ENCODE assay signal across 19 mouse cellular contexts in genomic region chr16:85155836-85156235, GRCm38 (mm10). TPM values are rescaled to one million over a fixed set of nuclear protein-coding genes. Genes with fewer than 3 reads are reported as not detected.
DNase-seq lines count a peak whose midpoint lies in the region; ATAC-seq and TF ChIP-seq lines count a peak whose summit lies in the region.
"Had no signal": no experiment of that assay in that cellular context is flagged by ENCODE, and none has a peak within 500 bp of the region (broad histone marks: within the 10 kb centered on the region; RNA-seq: fewer than 3 reads in every experiment).

No protein-coding gene starts in this region.

- H3K9me3 ChIP-seq in forebrain, postnatal 0 days (ENCODE audit: low read length), result no peaks in the 10 kb centered on the region
- H3K9me3 ChIP-seq in forebrain, embryonic 13.5 days (replicated peaks), result no peaks in the 10 kb centered on the region
- no peaks in the 10 kb centered on the region for H3K9me3 ChIP-seq in limb, embryonic 15.5 days
- H3K9me3 ChIP-seq: hindbrain, embryonic 13.5 days; midbrain, embryonic 13.5 days had no signal

- ATAC-seq in forebrain, postnatal 0 days, result 0 out of 2 replicates have a peak, but pooled peaks have one; percentile 14
- no peak for ATAC-seq in forebrain, embryonic 13.5 days
- peak; percentile 51 for ATAC-seq in Patski
- ATAC-seq in limb, embryonic 15.5 days (ENCODE audit: insufficient number of reproducible peaks, low FRiP score, low TSS enrichment, low read depth), result no peak
- ATAC-seq: intestine, postnatal 0 days; midbrain, embryonic 13.5 days had no signal

- H3K9ac ChIP-seq in forebrain, postnatal 0 days, result no peak overlapping the region
- H3K9ac ChIP-seq in forebrain, embryonic 13.5 days, result no peak overlapping the region
- H3K9ac ChIP-seq in limb, embryonic 15.5 days, result no peak overlapping the region
- H3K9ac ChIP-seq: hindbrain, embryonic 13.5 days; midbrain, embryonic 13.5 days had no signal

- POLR2A ChIA-PET in Patski (lab: Charles Lee), result interaction anchor here (0.6 to 1.2 kb wide), 6 partner anchors 9 to 108 kb away, joined by 3 to 6 read pairs (median 4); partner anchors contain the start of gene App

- intact Hi-C loops in heart, postnatal 36 days (cut with DNase I), result no loop called here

- no peak overlapping the region for H3K4me2 ChIP-seq in forebrain, postnatal 0 days (ENCODE audit: low read depth)
- no peak overlapping the region for H3K4me2 ChIP-seq in forebrain, embryonic 13.5 days
- H3K4me2 ChIP-seq in limb, embryonic 15.5 days, result no peak overlapping the region
- H3K4me2 ChIP-seq: hindbrain, embryonic 13.5 days; liver, embryonic 11.5 days; midbrain, embryonic 13.5 days had no signal

- in situ Hi-C loops in Patski (cut with MboI; ENCODE audit: low pct_unique_long_range_greater_than_20kb), result loop anchor here (25.0 kb wide), 1 partner anchor 319 kb away; the partner anchor contains the start of genes Atp5j and Gabpa

- CTCF ChIA-PET in Patski (lab: Charles Lee), result interaction anchor here (0.7 to 1.3 kb wide), 5 partner anchors 16 to 62 kb away, joined by 3 to 5 read pairs (median 3); partner anchors contain the start of gene App

- H3K4me1 ChIP-seq in forebrain, postnatal 0 days (ENCODE audit: insufficient read depth), result no peaks in the 10 kb centered on the region
- peaks cover 30% of the 10 kb centered on the region for H3K4me1 ChIP-seq in forebrain, embryonic 13.5 days
- peaks cover 41% of the 10 kb centered on the region for H3K4me1 ChIP-seq in limb, embryonic 15.5 days

- no peak overlapping the region for H3K27ac ChIP-seq in forebrain, postnatal 0 days (ENCODE audit: low read depth, low read length)
- no peak overlapping the region for H3K27ac ChIP-seq in forebrain, embryonic 13.5 days
- 0 out of 2 replicates have a peak overlapping the region, but pooled peaks have one; percentile 40 for H3K27ac ChIP-seq in limb, embryonic 15.5 days
- H3K27ac ChIP-seq: hindbrain, embryonic 13.5 days; macrophage; midbrain, embryonic 13.5 days had no signal

- H3K36me3 ChIP-seq in forebrain, postnatal 0 days (ENCODE audit: insufficient read depth), result no peaks in the 10 kb centered on the region
- H3K36me3 ChIP-seq in forebrain, embryonic 13.5 days (ENCODE audit: poor library complexity, severe bottlenecking), result peaks cover 3% of the 10 kb centered on the region; the same call in 1 of the 2 replicates
- no peaks in the 10 kb centered on the region for H3K36me3 ChIP-seq in limb, embryonic 15.5 days
- H3K36me3 ChIP-seq: hindbrain, embryonic 13.5 days; midbrain, embryonic 13.5 days had no signal

- no peak for TF ChIP-seq CTCF in forebrain, postnatal 0 days (IDR thresholded peaks at IDR 0.05; ENCODE audit: low read depth)
- TF ChIP-seq CTCF in Patski (IDR thresholded peaks at IDR 0.05), result no peak

- 44% methylated on average over 10 of the region's 10 CpGs for WGBS in forebrain, postnatal 0 days
- 61% methylated on average over 10 of the region's 10 CpGs for WGBS in forebrain, embryonic 13.5 days
- 59% methylated on average over 10 of the region's 10 CpGs for WGBS in limb, embryonic 15.5 days

- DNase-seq in forebrain, postnatal 0 days, result no peak
- peak; percentile 25 for DNase-seq in heart, postnatal 4 days
- DNase-seq in heart, postnatal 36 days, result no peak
- DNase-seq in Patski (ENCODE audit: low read depth, low spot score), result no peak
- DNase-seq in yolk sac, embryonic 10.5 days (ENCODE audit: low spot score), result no peak
- DNase-seq: B cell, adult 2 months; cerebellum, adult 11-12 months; cerebellum, postnatal 36 days; gastrocnemius, postnatal 14 days; kidney, postnatal 14 days; layer of hippocampus, adult 9-11 months; thymus, postnatal 36 days had no signal

- H3K4me3 ChIP-seq in forebrain, postnatal 0 days (ENCODE audit: low read depth, low read length), result no peak overlapping the region
- no peak overlapping the region for H3K4me3 ChIP-seq in forebrain, embryonic 13.5 days
- H3K4me3 ChIP-seq in limb, embryonic 15.5 days, result no peak overlapping the region
- H3K4me3 ChIP-seq: hindbrain, embryonic 13.5 days; midbrain, embryonic 13.5 days had no signal

- no peaks in the 10 kb centered on the region for H3K27me3 ChIP-seq in forebrain, postnatal 0 days (ENCODE audit: insufficient read depth, low read length)
- H3K27me3 ChIP-seq in forebrain, embryonic 13.5 days, result no peaks in the 10 kb centered on the region
- no peaks in the 10 kb centered on the region for H3K27me3 ChIP-seq in Patski
- H3K27me3 ChIP-seq in limb, embryonic 15.5 days, result no peaks in the 10 kb centered on the region
- H3K27me3 ChIP-seq: hindbrain, embryonic 13.5 days; midbrain, embryonic 13.5 days had no signal

RNA-seq across cellular contexts. Expression of gene App, which starts 17.7 kb away (rescaled TPM):
- total RNA-seq in forebrain, postnatal 0 days (2014; rRNA removed), result 368 and 493 TPM in 2 replicates
- 289 and 433 TPM in 2 replicates for polyA plus RNA-seq in forebrain, postnatal 0 days (2015; fragmentation: Nextera tagmentation; extraction: Ambion mirVana)
- 165 and 168 TPM in 2 replicates for polyA plus RNA-seq in forebrain, embryonic 13.5 days (2015; fragmentation: Nextera tagmentation; extraction: Ambion mirVana)
- total RNA-seq in heart, postnatal 4 days (2021), result 100 to 1,000 TPM; 241 to 243 TPM
- total RNA-seq in heart, postnatal 36 days (2021), result 100 to 1,000 TPM; 144 to 157 TPM
- polyA plus RNA-seq in Patski (2021), result 1,235 TPM
- 221 and 231 TPM in 2 replicates for polyA plus RNA-seq in limb, embryonic 15.5 days (2015; fragmentation: Nextera tagmentation; extraction: Ambion mirVana)

Comparison
In these comparisons a context has a peak if more than half of its experiments do, and no peak if none do; other contexts are left out.
1. ATAC-seq: peak in forebrain, postnatal 0 days (single experiment) and Patski (single experiment); none in forebrain, embryonic 13.5 days (single experiment) and limb, embryonic 15.5 days (single experiment).